Mouse (Mus musculus) stomach, postnatal 0 days (tissue): ENCODE measurements around the gene Rfx1. TPM values are rescaled to one million over a fixed set of nuclear protein-coding genes. Genes with fewer than 3 reads are reported as not detected.
A peak's percentile ranks its signal among the peaks of the same experiment; 100 is the strongest.

Experiments
- ATAC-seq: fragments of 200-750 bp; cut with Nextera tagmentation; 2 replicates; pipeline ENCODE4 v1.8.0; 2017; ENCODE audit not compliant: low FRiP score, low TSS enrichment
- DNase-seq: peaks from one replicate; pipeline ENCODE4 v3.0.0-alpha.2; 2016; ENCODE audit warnings: low spot score
- H3K27ac ChIP-seq: fragments of 300-500 bp; sonication (generic); replicated peaks from 2 replicates; pipeline ENCODE4 v1.5.1; 2014; ENCODE audit warnings: mild to moderate bottlenecking, control low read depth
- H3K27me3 ChIP-seq: fragments of 300-500 bp; sonication (generic); 2 replicates; pipeline ENCODE4 v1.6.1; 2014; ENCODE audit warnings: low read length; ENCODE audit not compliant: control insufficient read depth, insufficient read depth
- H3K36me3 ChIP-seq: fragments of 300-500 bp; sonication (generic); 2 replicates; pipeline ENCODE4 v1.6.1; 2014; ENCODE audit warnings: low read length, mixed read lengths; ENCODE audit not compliant: control insufficient read depth, insufficient read depth
- H3K4me1 ChIP-seq: fragments of 300-500 bp; sonication (generic); replicated peaks from 2 replicates; pipeline ENCODE4 v1.6.1; 2014; ENCODE audit warnings: antibody characterized with exemption; ENCODE audit not compliant: control insufficient read depth, insufficient read depth
- H3K4me2 ChIP-seq: fragments of 300-500 bp; sonication (generic); replicated peaks from 2 replicates; pipeline ENCODE4 v1.6.1; 2014; ENCODE audit warnings: low read depth, mild to moderate bottlenecking, control low read depth, moderate library complexity
- H3K4me3 ChIP-seq: fragments of 300-500 bp; sonication (generic); 2 replicates; pipeline ENCODE4 v1.5.1; 2014; ENCODE audit warnings: low read depth, low read length, control low read depth
- H3K9ac ChIP-seq: fragments of 300-500 bp; sonication (generic); 2 replicates; pipeline ENCODE4 v1.6.1; 2014; ENCODE audit warnings: mild to moderate bottlenecking, low read length, control low read depth, mixed read lengths
- H3K9me3 ChIP-seq: fragments of 300-500 bp; sonication (generic); 2 replicates; pipeline ENCODE4 v1.6.1; 2016; ENCODE audit warnings: low read length; ENCODE audit not compliant: control insufficient read depth
- CTCF ChIP-seq: IDR thresholded peaks from 2 replicates; pipeline ENCODE4 v1.5.1; 2016; ENCODE audit warnings: antibody characterized with exemption, low read depth, mild to moderate bottlenecking, moderate library complexity
- EP300 ChIP-seq: optimal IDR thresholded peaks from 2 replicates; pipeline ENCODE3; 2016; ENCODE audit warnings: antibody characterized with exemption
- WGBS: fragments of 180-500 bp; shearing (Covaris S2); extraction: QIAGEN DNeasy Blood & Tissue Kit; methylation state at CpG from one replicate; pipeline ENCODE4 v1.1.7; 2014; 5-methylcytosine and 5-hydroxymethylcytosine counted together
- polyA plus RNA-seq: library from polyadenylated mRNA; unstranded; fragments of >200 nt; fragmentation: Nextera tagmentation; extraction: Ambion mirVana; gene quantifications from 2 replicates; pipeline ENCODE4 v1.2.1, GENCODE M21; 2015

Rfx1 gene
- polyA plus RNA-seq, 1 experiment from 2014 or later, result 2.7 TPM

- Histone ChIP-seq H3K9ac (no peak overlapping the region), H3K27ac (no peak overlapping the region), H3K36me3 (no peaks in the 10 kb centered on the region), H3K4me3 (no peak overlapping the region), H3K4me1 (peaks cover 5% of the 10 kb centered on the region; the same call in 1 of the 2 replicates), H3K4me2 (no peak overlapping the region), H3K27me3 (no peaks in the 10 kb centered on the region), H3K9me3 (no peaks in the 10 kb centered on the region)
- DNase-seq, result no peak
- 62% methylated on average over 8 of the region's 8 CpGs for WGBS
- no peak for TF ChIP-seq CTCF
- no peak for TF ChIP-seq EP300
- ATAC-seq, result no peak
Observed at GRCm38 (mm10) chr8:84063861-84064610, 2.6 kb upstream of the Rfx1 start.

GRCm38 (mm10) chr8:84065037-84065436 lies 1.6 kb upstream of the Rfx1 start, which contains the start of gene Gm10643:
TSS of gene Gm10643 (minus strand) at chr8:84065137.
- no peak for DNase-seq
- H3K9me3 ChIP-seq, result no peaks in the 10 kb centered on the region
- 88% methylated on average over 1 of the region's 1 CpGs for WGBS
- peak within 1 kb of the TSS; percentile 71 for H3K9ac ChIP-seq
- peaks cover 5% of the 10 kb centered on the region; the same call in 1 of the 2 replicates for H3K4me1 ChIP-seq
- H3K4me2 ChIP-seq, result peak within 1 kb of the TSS; percentile 86
- ATAC-seq, result no peak
- TF ChIP-seq CTCF, result no peak
- TF ChIP-seq EP300, result no peak
- peak within 1 kb of the TSS; percentile 86 for H3K27ac ChIP-seq
- peak within 1 kb of the TSS; percentile 62 for H3K4me3 ChIP-seq
- H3K27me3 ChIP-seq, result no peaks in the 10 kb centered on the region
- H3K36me3 ChIP-seq, result no peaks in the 10 kb centered on the region

GRCm38 (mm10) chr8:84065457-84066072 lies 1.1 kb upstream of the Rfx1 start:
- H3K4me2 ChIP-seq, result peak overlapping the region; percentile 86
- no peak for ATAC-seq

GRCm38 (mm10) chr8:84067047-84067573 lies 476 bp downstream of the Rfx1 start:
- no peak for TF ChIP-seq EP300
- TF ChIP-seq CTCF, result no peak
- ATAC-seq, result peak; percentile 75

More at GRCm38 (mm10) chr8:84065457-84066072, 1.1 kb upstream of the Rfx1 start:
- peaks cover 6% of the 10 kb centered on the region; the same call in 1 of the 2 replicates for H3K4me1 ChIP-seq
- H3K27me3 ChIP-seq, result no peaks in the 10 kb centered on the region
- peak overlapping the region; percentile 62 for H3K4me3 ChIP-seq
- H3K36me3 ChIP-seq, result no peaks in the 10 kb centered on the region
- H3K27ac ChIP-seq, result peak overlapping the region; percentile 86
- WGBS, result 20% methylated on average over 5 of the region's 5 CpGs
- TF ChIP-seq EP300 (no peak), CTCF (no peak)
- peak overlapping the region; percentile 71 for H3K9ac ChIP-seq
- no peaks in the 10 kb centered on the region for H3K9me3 ChIP-seq
- no peak for DNase-seq

GRCm38 (mm10) chr8:84067911-84068310 lies 1.3 kb downstream of the Rfx1 start:
- H3K4me3 ChIP-seq, result peak overlapping the region; percentile 84
- no peak for ATAC-seq
- 85% methylated on average over 7 of the region's 7 CpGs for WGBS
- H3K9ac ChIP-seq, result peak overlapping the region; percentile 23; the same call in 1 of the 2 replicates
- H3K27me3 ChIP-seq, result no peaks in the 10 kb centered on the region
- TF ChIP-seq EP300, result no peak
- TF ChIP-seq CTCF, result no peak
- H3K36me3 ChIP-seq, result no peaks in the 10 kb centered on the region
- DNase-seq, result no peak
- H3K4me2 ChIP-seq, result peak overlapping the region; percentile 36
- no peaks in the 10 kb centered on the region for H3K9me3 ChIP-seq
- peaks cover 8% of the 10 kb centered on the region; the same call in 1 of the 2 replicates for H3K4me1 ChIP-seq
- no peak overlapping the region for H3K27ac ChIP-seq

More at GRCm38 (mm10) chr8:84067047-84067573, 476 bp downstream of the Rfx1 start:
- H3K4me3 ChIP-seq, result peak overlapping the region; percentile 84
- peak; percentile 96 for DNase-seq
- H3K9ac ChIP-seq, result peak overlapping the region; percentile 90
- H3K36me3 ChIP-seq, result no peaks in the 10 kb centered on the region
- WGBS, result 1% methylated on average over 43 of the region's 58 CpGs
- peaks cover 8% of the 10 kb centered on the region; the same call in 1 of the 2 replicates for H3K4me1 ChIP-seq
- H3K27ac ChIP-seq, result peak overlapping the region; percentile 99
- no peaks in the 10 kb centered on the region for H3K9me3 ChIP-seq
- peak overlapping the region; percentile 36 for H3K4me2 ChIP-seq
- no peaks in the 10 kb centered on the region for H3K27me3 ChIP-seq
